Mouse (Mus musculus): Measurements from ENCODE around the gene Mustn1.

The Mustn1 gene

GRCm38 (mm10) chr14:30879794-30880193, 794 bp downstream of the Mustn1 start:
- in situ Hi-C loops (cut with MboI, MseI) = no loop called here

- in situ Hi-C loops (cut with MboI, MseI) = no loop called here
Observed at GRCm38 (mm10) chr14:30880251-30880650, 1.3 kb downstream of the Mustn1 start.

GRCm38 (mm10) chr14:30880811-30881717, 2.1 kb downstream of the Mustn1 start:
- in situ Hi-C loops (cut with MboI, MseI) = no loop called here

- in situ Hi-C loops (cut with MboI, MseI) = no loop called here
Observed at GRCm38 (mm10) chr14:30881718-30882108, 2.7 kb downstream of the Mustn1 start.

GRCm38 (mm10) chr14:30885298-30885697, 6.3 kb downstream of the Mustn1 start:
- in situ Hi-C loops (cut with MboI, MseI) = no loop called here

DNA sequence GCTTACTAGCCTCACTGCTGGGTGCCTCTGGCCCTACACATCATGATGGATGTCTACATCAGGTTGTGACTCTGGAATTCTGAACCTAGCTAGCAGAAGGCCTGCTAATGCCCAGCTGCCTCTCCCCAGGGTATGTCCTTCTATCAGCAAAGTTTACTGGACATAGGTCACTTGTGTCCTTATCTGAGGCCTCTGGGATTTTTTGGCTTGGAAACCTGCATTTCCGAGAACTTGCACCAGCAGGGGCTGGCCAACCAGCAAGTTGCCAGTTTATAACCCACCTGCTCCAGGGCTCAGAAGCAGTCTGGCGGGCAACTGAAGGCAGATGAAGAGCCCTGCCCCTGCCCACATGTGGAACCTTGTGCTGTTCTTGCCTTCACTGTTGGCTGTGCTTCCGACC, 7.2 kb downstream of the Mustn1 start, which contains the start of gene Itih4:
TSS of gene Itih4 (plus strand) at position 273 of the 400 bp plus-strand sequence.
- in situ Hi-C loops (cut with MboI, MseI) = no loop called here

DNA sequence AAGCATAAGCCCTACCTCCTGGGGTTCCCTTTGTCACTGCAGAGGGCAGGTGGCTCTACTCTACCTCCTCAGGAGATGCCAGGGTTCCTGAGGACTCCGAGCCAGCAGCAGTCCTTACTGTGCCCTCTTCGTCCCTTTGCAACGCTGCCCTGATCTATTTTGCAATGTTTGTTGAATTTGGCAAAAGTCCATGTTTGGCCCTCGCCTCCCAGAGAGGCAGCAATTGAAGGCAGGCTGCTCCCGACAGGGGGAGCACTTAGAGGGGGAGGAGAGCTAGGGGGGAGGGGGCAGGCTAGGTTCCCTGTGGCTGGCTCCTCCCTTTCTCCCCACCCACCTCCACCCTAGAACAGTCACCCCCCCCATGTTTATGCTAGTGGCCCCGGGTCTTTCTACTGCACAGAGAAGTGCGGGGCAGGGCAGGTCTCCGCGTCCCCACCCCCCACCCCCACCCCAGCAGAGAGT, 9.3 kb downstream of the Mustn1 start:
- in situ Hi-C loops (cut with MboI, MseI) = no loop called here

GRCm38 (mm10) chr14:30899972-30900371, 21.0 kb downstream of the Mustn1 start:
- in situ Hi-C loops (cut with MboI, MseI) = loop anchor here (10.0 kb wide), 1 partner anchor 1075 kb away; no protein-coding TSS in a partner anchor

DNA sequence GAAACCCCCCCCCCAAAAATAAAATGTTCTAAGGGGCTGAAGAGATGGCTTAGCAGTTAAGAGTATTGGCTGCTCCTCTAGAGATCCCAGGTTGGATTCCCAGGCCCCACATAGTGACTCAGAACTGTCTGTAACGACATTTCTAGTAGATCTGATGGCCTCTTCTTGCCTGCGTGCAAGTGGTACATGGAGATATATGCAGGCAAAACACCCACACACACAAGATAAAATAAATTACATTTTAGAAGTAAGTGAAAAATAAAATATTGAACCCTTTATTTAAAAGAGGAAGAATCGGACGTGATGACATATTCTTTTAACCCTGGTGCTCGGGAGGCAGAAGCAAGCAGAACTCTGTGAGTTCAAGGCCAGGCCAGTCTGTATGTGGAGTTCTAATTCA, 23.6 kb downstream of the Mustn1 start:
- in situ Hi-C loops (cut with MboI, MseI) = loop anchor here (10.0 kb wide), 1 partner anchor 1072 kb away; no protein-coding TSS in a partner anchor

DNA sequence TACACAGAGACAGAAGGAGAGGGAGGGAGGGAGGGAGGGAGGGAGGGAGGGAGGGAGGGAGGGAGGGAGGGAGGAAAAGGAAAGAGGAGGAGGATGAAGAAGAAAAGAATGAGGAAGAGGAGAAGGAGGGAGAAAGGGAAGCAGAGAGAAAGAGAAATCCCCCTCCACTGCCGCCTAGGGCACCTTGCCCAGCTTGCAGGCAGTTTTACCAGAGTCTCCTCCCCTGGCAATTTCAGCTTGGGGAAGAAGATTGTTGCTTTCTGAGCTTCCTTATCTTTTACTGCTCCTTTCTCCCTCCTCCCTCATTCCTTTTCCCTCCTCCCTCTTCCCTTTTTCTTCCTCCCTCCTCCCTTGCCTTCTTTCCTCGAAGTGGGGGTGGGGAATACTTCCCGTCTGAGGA, 24.0 kb downstream of the Mustn1 start:
- in situ Hi-C loops (cut with MboI, MseI) = loop anchor here (10.0 kb wide), 1 partner anchor 1072 kb away; no protein-coding TSS in a partner anchor

DNA sequence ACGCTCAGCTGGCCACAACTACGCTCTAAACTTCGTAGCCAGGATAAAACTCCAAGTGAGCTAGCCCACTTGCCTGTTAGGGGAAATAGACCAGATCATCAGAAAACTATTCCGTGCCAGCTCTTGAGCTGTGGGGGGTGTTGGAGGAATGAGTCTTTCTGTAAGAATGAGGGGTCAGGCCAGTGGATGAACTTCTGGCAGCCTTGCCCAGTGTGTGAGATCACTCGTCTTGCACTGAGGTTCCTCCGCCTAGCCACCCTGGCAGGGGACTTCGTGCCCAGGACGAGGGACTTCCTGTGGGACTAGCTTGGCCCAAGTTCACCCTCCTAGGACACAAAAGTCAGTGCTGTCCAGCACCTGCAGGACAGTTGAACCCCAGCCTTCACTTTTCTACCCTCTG, 25.3 kb downstream of the Mustn1 start:
- in situ Hi-C loops (cut with MboI, MseI) = loop anchor here (10.0 kb wide), 1 partner anchor 1070 kb away; no protein-coding TSS in a partner anchor

GRCm38 (mm10) chr14:30906001-30906400, 27.0 kb downstream of the Mustn1 start:
- in situ Hi-C loops (cut with MboI, MseI) = loop anchor here (10.0 kb wide), 1 partner anchor 1069 kb away; no protein-coding TSS in a partner anchor

- in situ Hi-C loops (cut with MboI, MseI) = loop anchor here (10.0 kb wide), 1 partner anchor 1067 kb away; no protein-coding TSS in a partner anchor
Observed at GRCm38 (mm10) chr14:30907814-30908265, 28.8 kb downstream of the Mustn1 start.

- in situ Hi-C loops (cut with MboI, MseI) = no loop called here
Observed at GRCm38 (mm10) chr14:30911141-30911540, 32.1 kb downstream of the Mustn1 start.

DNA sequence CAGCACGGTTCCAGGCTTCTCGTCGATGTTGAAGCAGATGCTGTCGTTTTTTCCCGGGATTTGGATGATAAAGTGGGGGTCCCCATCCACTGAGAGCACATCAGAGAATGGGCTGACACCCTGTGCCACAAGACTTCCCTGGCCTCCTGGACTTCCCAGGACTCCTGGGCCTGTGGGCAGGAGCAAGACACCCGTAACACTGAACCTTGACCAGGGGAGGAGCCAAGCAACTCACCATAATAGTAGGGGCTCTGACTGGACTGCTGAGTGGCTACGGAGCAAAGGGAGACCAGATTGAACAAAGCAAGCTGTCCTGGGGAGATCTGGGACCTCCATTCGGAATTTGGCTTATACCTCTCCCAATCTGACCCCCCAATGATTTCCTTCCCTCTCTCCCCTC, 33.6 kb downstream of the Mustn1 start:
- in situ Hi-C loops (cut with MboI, MseI) = no loop called here

GRCm38 (mm10) chr14:30913404-30913803, 34.4 kb downstream of the Mustn1 start:
- in situ Hi-C loops (cut with MboI, MseI) = no loop called here

DNA sequence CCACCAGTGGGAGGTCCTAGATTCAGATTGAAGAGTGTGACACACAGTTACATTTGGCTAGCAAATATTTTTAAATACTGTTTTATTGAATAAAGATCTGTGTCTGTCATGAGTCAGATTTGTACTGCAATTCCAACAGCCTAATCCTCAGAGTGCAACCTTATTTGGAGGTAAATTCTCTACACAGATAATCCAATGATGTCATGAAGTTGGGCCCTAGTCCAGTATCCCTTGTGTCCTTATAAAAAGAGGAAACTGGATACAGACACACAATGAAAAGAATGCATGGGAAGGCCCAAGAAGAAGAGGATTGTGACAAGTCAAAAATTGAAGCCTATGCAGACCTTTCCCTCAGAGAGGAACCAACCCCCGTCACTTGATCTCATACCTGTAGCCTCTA, 37.5 kb downstream of the Mustn1 start:
- in situ Hi-C loops (cut with MboI, MseI) = loop anchor here (5.0 kb wide), 1 partner anchor 71 kb away; no protein-coding TSS in a partner anchor

GRCm38 (mm10) chr14:30922053-30922670, 43.2 kb downstream of the Mustn1 start:
- in situ Hi-C loops (cut with MboI, MseI) = no loop called here

GRCm38 (mm10) chr14:30923375-30924105, 44.5 kb downstream of the Mustn1 start, which contains the start of gene Itih3:
Gene Itih3, minus strand, starts transcription at chr14:30923760.
- in situ Hi-C loops (cut with MboI, MseI) = no loop called here

- in situ Hi-C loops (cut with MboI, MseI) = no loop called here
Observed at GRCm38 (mm10) chr14:30925492-30925891, 46.5 kb downstream of the Mustn1 start.

- in situ Hi-C loops (cut with MboI, MseI) = no loop called here
Observed at GRCm38 (mm10) chr14:30930386-30930785, 51.4 kb downstream of the Mustn1 start.
